Mouse (Mus musculus): ENCODE measurements around the gene Catsper3. TPM values are rescaled to one million over a fixed set of nuclear protein-coding genes. Genes with fewer than 3 reads are reported as not detected.

Catsper3 gene
- total RNA-seq, 2 experiments from 2014 or later, result 0.38 to 0.44 TPM

DNA sequence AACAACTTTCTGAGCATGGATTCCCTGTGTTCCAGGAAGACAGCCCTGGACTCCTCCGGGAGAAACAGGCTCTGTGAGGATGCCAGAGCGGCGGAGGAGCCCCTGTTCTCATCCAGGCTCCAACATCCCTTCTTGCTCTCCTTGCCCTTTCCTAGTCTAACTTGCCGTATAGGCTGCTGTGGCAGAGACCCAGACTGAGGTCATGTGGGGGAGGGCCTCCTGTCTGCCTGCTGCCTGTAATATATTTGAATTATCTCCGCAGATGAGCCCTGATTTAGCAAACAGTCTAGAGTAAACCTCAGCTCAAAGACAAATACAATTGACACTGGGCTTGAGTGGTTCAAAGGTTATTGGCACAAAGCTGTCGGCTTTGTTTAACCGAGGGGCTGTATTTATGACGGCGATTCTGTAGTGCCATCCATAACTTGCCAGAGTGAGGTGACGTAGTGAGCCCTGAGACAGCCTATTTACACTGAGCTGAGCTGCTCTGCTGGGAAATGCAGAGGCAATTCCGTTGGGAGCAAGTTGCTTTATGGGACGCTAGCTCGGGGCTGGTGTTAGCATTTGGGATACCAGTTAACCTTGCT lies 64.3 kb downstream of the Catsper3 start:
- DNase-seq, result no peak
- intact Hi-C loops (cut with DNase I), result no loop called here

DNA sequence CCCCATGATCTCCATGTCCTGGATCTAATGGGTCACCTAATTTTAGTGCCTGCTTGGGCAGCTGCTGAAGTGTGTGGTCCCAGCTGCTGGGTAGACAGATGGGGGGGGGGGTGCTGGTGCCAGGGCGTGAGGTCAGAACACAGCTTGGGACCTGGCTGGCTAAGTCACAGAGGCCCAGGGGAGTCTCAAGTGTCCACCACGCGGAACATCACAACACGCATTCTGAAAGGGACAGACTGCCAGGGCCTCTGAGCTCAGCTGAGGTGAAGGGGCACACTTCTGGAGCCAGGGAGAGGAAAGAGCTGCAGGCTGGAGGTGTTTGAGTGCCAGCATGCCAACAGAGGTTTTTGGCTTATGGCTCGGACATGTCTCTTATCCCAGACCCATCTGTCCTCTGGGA lies 66.4 kb downstream of the Catsper3 start:
- DNase-seq, result no peak
- intact Hi-C loops (cut with DNase I), result no loop called here

DNA sequence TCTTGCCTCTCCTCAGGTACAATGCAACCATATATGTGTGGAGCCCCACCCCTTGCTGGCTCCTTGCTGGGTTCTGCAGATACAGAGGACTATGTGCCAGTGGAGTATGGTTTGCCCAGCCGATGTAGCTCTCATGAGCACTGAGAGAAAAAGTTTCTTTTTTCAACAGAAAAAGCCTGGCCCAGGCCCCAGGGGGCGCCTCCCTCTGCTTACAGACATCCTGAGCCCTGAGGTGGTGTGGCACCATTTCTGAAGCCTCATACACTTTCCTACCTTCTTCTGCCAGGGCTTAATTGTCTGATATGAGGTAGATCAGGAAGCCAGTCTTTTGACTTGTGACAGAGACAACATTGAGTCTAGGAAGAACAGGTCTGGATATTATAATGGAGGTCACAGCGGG lies 67.8 kb downstream of the Catsper3 start:
- no peak for DNase-seq
- intact Hi-C loops (cut with DNase I), result no loop called here

DNA sequence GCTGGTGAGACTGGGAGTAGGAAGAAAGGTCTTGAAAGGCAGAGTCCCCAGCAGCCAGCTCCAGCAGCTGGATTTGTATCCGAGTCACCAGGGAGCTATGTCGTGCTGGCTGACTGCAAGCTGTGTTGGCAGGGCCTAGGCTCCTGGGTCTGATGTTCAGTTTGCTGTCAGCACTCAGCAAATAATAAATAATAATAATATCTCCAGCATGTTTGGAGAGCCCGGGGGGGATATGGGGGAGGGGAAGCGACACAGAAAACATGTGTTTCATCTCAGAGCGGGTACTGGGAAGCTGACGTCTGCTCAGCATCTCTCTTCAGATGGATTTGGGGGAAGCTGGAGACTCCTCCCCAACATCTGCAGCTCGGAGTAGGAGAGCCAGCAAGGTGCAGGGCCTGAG lies 71.4 kb downstream of the Catsper3 start:
- DNase-seq, result no peak
- intact Hi-C loops (cut with DNase I), result no loop called here

DNA sequence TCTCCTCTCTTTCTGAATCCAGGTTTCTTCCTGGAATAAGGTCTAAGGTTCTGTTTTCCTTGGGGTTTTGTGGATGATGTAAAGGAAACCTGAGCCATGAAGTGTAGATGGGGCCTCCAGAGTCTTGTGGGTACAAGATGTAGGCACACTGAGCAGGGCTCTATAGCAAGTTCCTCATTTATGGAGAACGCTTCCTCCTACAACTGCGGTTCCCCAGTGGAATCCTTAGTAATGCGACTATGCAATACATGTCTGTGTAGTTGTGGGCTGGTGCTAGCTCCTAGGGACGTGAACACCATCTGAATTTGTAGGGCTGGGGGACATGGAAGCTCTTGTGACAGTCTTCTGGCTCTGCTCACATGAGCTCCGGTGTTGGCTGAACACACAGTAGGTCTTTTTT lies 74.1 kb downstream of the Catsper3 start:
- no peak for DNase-seq
- intact Hi-C loops (cut with DNase I), result no loop called here

Other genes with a start within 250 kb of the Catsper3 start
- 10 to 100 TPM; 51.6 to 56.5 TPM for gene Ddx41, start 247.9 kb upstream of the Catsper3 start, total RNA-seq (2021)
- gene Fam193b, start 213.4 kb upstream of the Catsper3 start, total RNA-seq (2021), result 10 to 100 TPM; 91.4 to 92.9 TPM
- 100 to 1,000 TPM; 109 to 111 TPM for gene Tmed9, start 210.8 kb upstream of the Catsper3 start, total RNA-seq (2021)
- 10 to 100 TPM; 32.3 to 32.4 TPM for gene B4galt7, start 184.7 kb upstream of the Catsper3 start, total RNA-seq (2021)
- gene Caml, start 161.6 kb upstream of the Catsper3 start, total RNA-seq (2021), result 10 to 100 TPM; 60.3 to 62.0 TPM
- 10 to 100 TPM; 49.7 to 50.2 TPM for gene Ddx46, start 149.5 kb upstream of the Catsper3 start, total RNA-seq (2021)
- 100 to 1,000 TPM; 101 TPM for gene B230219D22Rik, start 91.4 kb upstream of the Catsper3 start, total RNA-seq (2021)
- gene Txndc15, start 69.9 kb upstream of the Catsper3 start, total RNA-seq (2021), result 10 to 100 TPM; 58.7 to 59.5 TPM
- 10 to 100 TPM; 20.6 to 25.4 TPM for gene Pcbd2, start 57.2 kb upstream of the Catsper3 start, total RNA-seq (2021)
- not detected for gene Pitx1, start 51.6 kb downstream of the Catsper3 start, total RNA-seq (2021)

Measured in left cerebral cortex, postnatal 4 days (tissue).